20 mouse cellular contexts compared by ENCODE assay signal in genomic region chr5:64907906-64908305, GRCm38 (mm10).
"Had no signal": no experiment of that assay in that cellular context is flagged by ENCODE, and none has a peak within 500 bp of the region (broad histone marks: within the 10 kb centered on the region; RNA-seq: fewer than 3 reads in every experiment).

No protein-coding gene starts in this region.

- H3K4me3 ChIP-seq: liver, embryonic 15.5 days; lung, embryonic 15.5 days; megakaryocyte, embryonic 14.5 days; midbrain, embryonic 12.5 days; neural tube, embryonic 12.5 days had no signal

- H3K4me2 ChIP-seq: liver, embryonic 15.5 days; lung, embryonic 15.5 days; midbrain, embryonic 12.5 days; neural tube, embryonic 12.5 days had no signal

- H3K27me3 ChIP-seq: liver, embryonic 15.5 days; lung, embryonic 15.5 days; megakaryocyte, embryonic 14.5 days; midbrain, embryonic 12.5 days; neural tube, embryonic 12.5 days had no signal

- H3K4me1 ChIP-seq: lung, embryonic 15.5 days; midbrain, embryonic 12.5 days; neural tube, embryonic 12.5 days had no signal

- DNase-seq: lung, adult 2 months; lung, postnatal 14 days; lung, postnatal 36 days; midbrain, embryonic 14.5 days; retina, postnatal 1 day; right cerebral cortex, adult 18-20 months; right cerebral cortex, postnatal 25 days; right cerebral cortex, postnatal 4 days; spleen, adult 18-20 months; thymus, adult 18-20 months; thymus, postnatal 14 days; thymus, postnatal 36 days had no signal

- H3K9ac ChIP-seq: liver, embryonic 15.5 days; liver, postnatal 0 days; lung, embryonic 15.5 days; midbrain, embryonic 12.5 days; neural tube, embryonic 12.5 days had no signal

- ATAC-seq: lung, postnatal 0 days had no signal

- H3K9me3 ChIP-seq: liver, embryonic 15.5 days; lung, embryonic 15.5 days; midbrain, embryonic 12.5 days; neural tube, embryonic 12.5 days had no signal

- H3K36me3 ChIP-seq: liver, embryonic 15.5 days; lung, embryonic 15.5 days; midbrain, embryonic 12.5 days; neural tube, embryonic 12.5 days had no signal

- H3K27ac ChIP-seq: liver, embryonic 15.5 days; lung, embryonic 15.5 days; macrophage; midbrain, embryonic 12.5 days; neural tube, embryonic 12.5 days had no signal
